ENCODE assay signal across 12 mouse cellular contexts in the genomic region with DNA sequence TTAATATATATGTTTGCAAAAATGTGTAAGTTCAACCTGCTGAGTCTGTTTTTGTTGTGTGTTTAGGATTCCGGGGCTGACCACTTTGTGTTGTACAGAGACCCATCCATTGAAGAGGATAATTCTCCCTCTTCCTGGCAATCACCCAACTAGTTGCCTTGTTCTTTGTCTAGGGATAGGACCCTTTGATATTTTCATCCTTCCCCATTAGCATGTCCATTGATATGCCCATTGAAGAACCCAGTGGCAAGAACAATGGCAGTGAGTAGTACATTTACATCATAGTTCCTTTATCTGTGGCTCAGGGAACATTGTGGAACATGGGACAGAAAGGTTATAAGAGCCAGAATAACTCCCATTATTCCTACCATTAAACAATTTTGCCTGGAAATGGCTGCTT.
"Had no signal": no experiment of that assay in that cellular context is flagged by ENCODE, and none has a peak within 500 bp of the region (broad histone marks: within the 10 kb centered on the region; RNA-seq: fewer than 3 reads in every experiment).

No protein-coding gene starts in this region.

- H3K27ac ChIP-seq: left cerebral cortex, adult 2 months; liver, embryonic 13.5 days; macrophage; midbrain, embryonic 12.5 days had no signal

- DNase-seq: kidney, postnatal 10 days; kidney, postnatal 36 days; layer of hippocampus, postnatal 36 days; liver, embryonic 13.5 days; lung, embryonic 14.5 days; thymus, adult 18-20 months; thymus, postnatal 36 days had no signal

- H3K27me3 ChIP-seq: liver, embryonic 13.5 days had no signal

- ATAC-seq: lung, postnatal 0 days; midbrain, embryonic 16.5 days had no signal

- H3K9ac ChIP-seq: liver, embryonic 13.5 days; lung, embryonic 14.5 days; midbrain, embryonic 12.5 days had no signal

- H3K9me3 ChIP-seq: liver, embryonic 13.5 days; midbrain, embryonic 12.5 days had no signal

- H3K4me1 ChIP-seq: liver, embryonic 13.5 days had no signal

- H3K4me2 ChIP-seq: liver, embryonic 13.5 days; lung, embryonic 14.5 days; midbrain, embryonic 12.5 days had no signal

- H3K4me3 ChIP-seq: left cerebral cortex, adult 2 months; liver, embryonic 13.5 days; midbrain, embryonic 12.5 days had no signal

- H3K36me3 ChIP-seq: liver, embryonic 13.5 days; midbrain, embryonic 12.5 days had no signal
